Mouse (Mus musculus): Measurements from ENCODE around the gene Pcnx. TPM values are rescaled to one million over a fixed set of nuclear protein-coding genes. Genes with fewer than 3 reads are reported as not detected.

Gene Pcnx
- polyA plus RNA-seq, 1 experiment = 24.9 TPM

DNA sequence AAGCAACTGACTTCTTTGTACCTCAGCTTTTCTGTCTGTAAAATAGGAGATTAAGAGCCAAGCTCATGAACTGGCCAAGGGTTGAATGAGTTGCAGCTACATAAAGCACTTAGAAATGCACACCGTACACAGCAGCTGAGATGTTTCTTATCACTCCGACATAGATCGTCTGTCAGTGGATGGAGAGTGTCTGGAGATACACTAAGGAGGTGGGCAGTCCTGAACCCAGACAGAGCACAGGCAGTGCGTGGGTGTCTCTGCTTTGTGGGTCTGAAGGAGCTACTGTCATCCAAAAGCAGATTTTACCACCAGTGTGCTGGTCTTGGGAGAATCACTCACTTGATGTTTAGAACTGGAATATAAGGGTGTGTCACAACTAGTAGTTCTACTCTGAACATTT lies 26.2 kb downstream of the Pcnx start:
- Histone ChIP-seq H3K27ac (ENCODE audit: insufficient read depth, low read depth, low read length) (no peak overlapping the region), H3K4me3 (ENCODE audit: insufficient read depth, low read length) (no peak overlapping the region), H3K4me1 (ENCODE audit: control insufficient read depth, insufficient read depth, low read length) (peaks cover 25% of the 10 kb centered on the region)
- TF ChIP-seq CTCF (IDR thresholded peaks at IDR 0.05; ENCODE audit: low read depth, low read length) (no peak), POLR2A (IDR thresholded peaks at IDR 0.05; ENCODE audit: borderline replicate concordance, low read depth, low read length) (no peak)

GRCm38 (mm10) chr12:81888954-81889353 lies 29.1 kb downstream of the Pcnx start:
- Histone ChIP-seq H3K4me1 (ENCODE audit: control insufficient read depth, insufficient read depth, low read length) (peaks cover 25% of the 10 kb centered on the region), H3K27ac (ENCODE audit: insufficient read depth, low read depth, low read length) (0 out of 2 replicates have a peak overlapping the region, but pooled peaks have one; percentile 3), H3K4me3 (ENCODE audit: insufficient read depth, low read length) (no peak overlapping the region)
- no peak for TF ChIP-seq POLR2A (IDR thresholded peaks at IDR 0.05; ENCODE audit: borderline replicate concordance, low read depth, low read length)
- TF ChIP-seq CTCF (IDR thresholded peaks at IDR 0.05; ENCODE audit: low read depth, low read length) = no peak

DNA sequence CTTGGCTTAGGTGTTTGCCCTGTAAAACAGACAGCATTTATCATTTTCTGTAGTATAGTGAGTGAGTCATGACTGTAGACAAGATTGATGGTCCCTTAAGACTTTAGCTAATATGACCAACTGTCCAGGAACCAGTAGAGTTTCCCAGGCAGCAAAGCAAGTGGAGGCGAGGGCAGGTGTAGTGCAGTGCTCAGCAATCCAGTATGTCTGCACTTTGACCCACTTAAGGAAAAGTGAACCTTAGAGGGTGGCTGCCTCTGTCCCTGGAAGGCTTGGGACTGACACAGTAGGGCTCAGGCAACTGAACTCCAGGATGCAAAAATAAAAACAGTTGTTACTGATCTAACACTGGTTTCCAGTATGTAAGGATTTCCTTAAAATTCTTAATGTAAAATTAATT lies 32.1 kb downstream of the Pcnx start:
- H3K27ac ChIP-seq (ENCODE audit: insufficient read depth, low read depth, low read length) = no peak overlapping the region
- TF ChIP-seq CTCF (IDR thresholded peaks at IDR 0.05; ENCODE audit: low read depth, low read length) = no peak
- TF ChIP-seq POLR2A (IDR thresholded peaks at IDR 0.05; ENCODE audit: borderline replicate concordance, low read depth, low read length) = no peak
- H3K4me3 ChIP-seq (ENCODE audit: insufficient read depth, low read length) = no peak overlapping the region
- peaks cover 24% of the 10 kb centered on the region for H3K4me1 ChIP-seq (ENCODE audit: control insufficient read depth, insufficient read depth, low read length)

- no peak overlapping the region for H3K27ac ChIP-seq (ENCODE audit: insufficient read depth, low read depth, low read length)
- H3K4me3 ChIP-seq (ENCODE audit: insufficient read depth, low read length) = no peak overlapping the region
- TF ChIP-seq CTCF (IDR thresholded peaks at IDR 0.05; ENCODE audit: low read depth, low read length) (no peak), POLR2A (IDR thresholded peaks at IDR 0.05; ENCODE audit: borderline replicate concordance, low read depth, low read length) (no peak)
- peaks cover 9% of the 10 kb centered on the region for H3K4me1 ChIP-seq (ENCODE audit: control insufficient read depth, insufficient read depth, low read length)
Observed at GRCm38 (mm10) chr12:81894311-81894710, 34.5 kb downstream of the Pcnx start.

- peaks cover 4% of the 10 kb centered on the region for H3K4me1 ChIP-seq (ENCODE audit: control insufficient read depth, insufficient read depth, low read length)
- H3K4me3 ChIP-seq (ENCODE audit: insufficient read depth, low read length) = no peak overlapping the region
- no peak overlapping the region for H3K27ac ChIP-seq (ENCODE audit: insufficient read depth, low read depth, low read length)
- TF ChIP-seq POLR2A (IDR thresholded peaks at IDR 0.05; ENCODE audit: borderline replicate concordance, low read depth, low read length) = no peak
- no peak for TF ChIP-seq CTCF (IDR thresholded peaks at IDR 0.05; ENCODE audit: low read depth, low read length)
Observed at GRCm38 (mm10) chr12:81895986-81896385, 36.2 kb downstream of the Pcnx start.

GRCm38 (mm10) chr12:81904456-81904855 lies 44.6 kb downstream of the Pcnx start:
- peaks cover 8% of the 10 kb centered on the region for H3K4me1 ChIP-seq (ENCODE audit: control insufficient read depth, insufficient read depth, low read length)

GRCm38 (mm10) chr12:81905865-81906264 lies 46.0 kb downstream of the Pcnx start:
- Histone ChIP-seq H3K4me1 (ENCODE audit: control insufficient read depth, insufficient read depth, low read length) (peaks cover 12% of the 10 kb centered on the region), H3K4me3 (ENCODE audit: insufficient read depth, low read length) (no peak overlapping the region), H3K27ac (ENCODE audit: insufficient read depth, low read depth, low read length) (no peak overlapping the region)
- TF ChIP-seq CTCF (IDR thresholded peaks at IDR 0.05; ENCODE audit: low read depth, low read length) (no peak), POLR2A (IDR thresholded peaks at IDR 0.05; ENCODE audit: borderline replicate concordance, low read depth, low read length) (no peak)

More at GRCm38 (mm10) chr12:81904456-81904855, 44.6 kb downstream of the Pcnx start:
- Histone ChIP-seq H3K4me3 (ENCODE audit: insufficient read depth, low read length) (no peak overlapping the region), H3K27ac (ENCODE audit: insufficient read depth, low read depth, low read length) (no peak overlapping the region)
- no peak for TF ChIP-seq POLR2A (IDR thresholded peaks at IDR 0.05; ENCODE audit: borderline replicate concordance, low read depth, low read length)
- no peak for TF ChIP-seq CTCF (IDR thresholded peaks at IDR 0.05; ENCODE audit: low read depth, low read length)

DNA sequence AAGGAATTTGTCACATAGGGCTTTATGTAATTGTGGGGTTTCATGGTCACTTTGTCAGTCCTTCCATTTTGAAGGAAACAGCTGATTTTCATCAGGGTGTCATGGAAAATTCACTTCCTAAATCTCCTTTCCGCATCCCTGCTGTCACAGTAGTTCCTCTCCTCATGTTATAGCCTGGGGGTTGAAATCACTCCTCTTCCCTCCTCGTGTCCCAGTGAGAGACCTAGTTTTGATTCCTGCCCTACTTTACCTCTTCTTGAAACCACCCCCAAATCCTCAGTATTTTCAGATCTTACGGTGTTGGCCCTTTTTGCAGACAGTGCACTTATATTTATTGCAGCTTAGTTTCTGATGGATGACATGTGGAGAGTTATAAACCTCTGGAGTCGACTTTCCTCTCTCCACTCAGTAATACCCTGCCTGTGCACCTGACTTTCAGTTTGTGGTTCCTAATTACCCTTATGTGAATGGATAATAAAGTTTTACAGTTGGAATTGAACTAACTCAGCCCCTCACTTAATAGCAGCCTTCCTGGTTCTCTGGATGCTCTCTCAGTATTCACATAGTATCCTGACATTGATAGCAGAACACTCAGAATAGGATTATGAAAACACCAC lies 48.0 kb downstream of the Pcnx start:
- TF ChIP-seq CTCF (IDR thresholded peaks at IDR 0.05; ENCODE audit: low read depth, low read length) (no peak), POLR2A (IDR thresholded peaks at IDR 0.05; ENCODE audit: borderline replicate concordance, low read depth, low read length) (no peak)

DNA sequence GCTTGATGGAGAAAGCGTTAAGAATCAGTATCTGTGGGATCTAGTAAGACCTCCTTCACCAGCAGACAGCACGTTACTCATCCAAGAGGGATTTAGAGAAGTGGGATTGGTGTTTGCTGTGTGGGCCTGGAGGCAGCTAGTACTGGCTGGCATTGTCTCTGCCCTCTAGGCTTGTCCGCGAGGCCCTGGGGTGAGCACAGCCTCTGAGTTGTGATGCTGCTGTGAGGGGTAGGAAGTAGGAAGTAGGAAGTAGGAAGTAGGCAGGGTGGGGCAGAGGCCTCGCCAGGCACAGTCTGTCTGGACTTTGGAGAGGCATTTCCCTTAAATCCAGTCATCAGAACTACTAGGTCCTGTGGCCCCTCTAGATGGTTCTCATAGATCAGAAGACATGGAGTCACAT lies 50.6 kb downstream of the Pcnx start:
- H3K4me3 ChIP-seq (ENCODE audit: insufficient read depth, low read length) = no peak overlapping the region
- no peak for TF ChIP-seq CTCF (IDR thresholded peaks at IDR 0.05; ENCODE audit: low read depth, low read length)
- no peak for TF ChIP-seq POLR2A (IDR thresholded peaks at IDR 0.05; ENCODE audit: borderline replicate concordance, low read depth, low read length)
- H3K27ac ChIP-seq (ENCODE audit: insufficient read depth, low read depth, low read length) = no peak overlapping the region
- H3K4me1 ChIP-seq (ENCODE audit: control insufficient read depth, insufficient read depth, low read length) = peaks cover 12% of the 10 kb centered on the region

More for the DNA sequence above, 48.0 kb downstream of the Pcnx start:
- Histone ChIP-seq H3K4me3 (ENCODE audit: insufficient read depth, low read length) (no peak overlapping the region), H3K27ac (ENCODE audit: insufficient read depth, low read depth, low read length) (no peak overlapping the region), H3K4me1 (ENCODE audit: control insufficient read depth, insufficient read depth, low read length) (peaks cover 12% of the 10 kb centered on the region)

GRCm38 (mm10) chr12:81915176-81915950 lies 55.5 kb downstream of the Pcnx start:
- peaks cover 6% of the 10 kb centered on the region for H3K4me1 ChIP-seq (ENCODE audit: control insufficient read depth, insufficient read depth, low read length)
- no peak overlapping the region for H3K27ac ChIP-seq (ENCODE audit: insufficient read depth, low read depth, low read length)
- H3K4me3 ChIP-seq (ENCODE audit: insufficient read depth, low read length) = no peak overlapping the region
- TF ChIP-seq POLR2A (IDR thresholded peaks at IDR 0.05; ENCODE audit: borderline replicate concordance, low read depth, low read length) (no peak), CTCF (IDR thresholded peaks at IDR 0.05; ENCODE audit: low read depth, low read length) (peak; percentile 86)
